Mouse (Mus musculus) heart, postnatal 10 days (tissue): ENCODE data around the gene Tbc1d1. TPM values are rescaled to one million over a fixed set of nuclear protein-coding genes. Genes with fewer than 3 reads are reported as not detected.

Experiments used
- DNase-seq, 2 experiments: peaks; one replicate each; pipeline ENCODE4 v3.0.0; 2021
- intact Hi-C: fragments of 180-260 bp; cut with DNase I; formaldehyde crosslinking; loops from one replicate; pipeline ENCODE4 v1.15.1; 2025
- total RNA-seq, 2 experiments: library from RNA; stranded (reverse); gene quantifications; 2 replicates each; pipeline ENCODE4 v1.2.3; 2021

Tbc1d1 gene
- total RNA-seq, 2 experiments from 2014 or later: 33.3 to 41.1 TPM

DNA sequence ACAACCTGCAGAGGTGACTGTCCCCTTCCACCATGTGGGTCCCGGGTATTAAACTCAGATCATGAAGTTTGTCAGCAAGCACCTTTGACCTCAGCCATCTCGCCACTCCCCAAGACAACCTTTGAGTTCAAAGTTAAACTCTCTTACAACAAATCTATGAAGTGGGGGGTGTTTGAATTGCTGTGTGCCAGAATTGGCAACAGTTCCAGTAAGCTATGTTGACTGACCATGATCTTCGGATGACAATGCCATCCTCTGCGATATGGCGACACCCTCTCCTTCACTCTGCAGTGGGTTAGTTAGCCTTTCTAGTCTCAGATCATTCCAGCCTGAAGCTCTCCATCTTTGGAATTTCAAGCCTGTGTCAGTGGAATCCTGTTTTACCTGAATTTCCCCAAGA lies 217.6 kb downstream of the Tbc1d1 start:
- intact Hi-C loops: no loop called here
- DNase-seq: no peak

GRCm38 (mm10) chr5:64375851-64376250 lies 219.7 kb downstream of the Tbc1d1 start:
- DNase-seq: no peak
- intact Hi-C loops: no loop called here

DNA sequence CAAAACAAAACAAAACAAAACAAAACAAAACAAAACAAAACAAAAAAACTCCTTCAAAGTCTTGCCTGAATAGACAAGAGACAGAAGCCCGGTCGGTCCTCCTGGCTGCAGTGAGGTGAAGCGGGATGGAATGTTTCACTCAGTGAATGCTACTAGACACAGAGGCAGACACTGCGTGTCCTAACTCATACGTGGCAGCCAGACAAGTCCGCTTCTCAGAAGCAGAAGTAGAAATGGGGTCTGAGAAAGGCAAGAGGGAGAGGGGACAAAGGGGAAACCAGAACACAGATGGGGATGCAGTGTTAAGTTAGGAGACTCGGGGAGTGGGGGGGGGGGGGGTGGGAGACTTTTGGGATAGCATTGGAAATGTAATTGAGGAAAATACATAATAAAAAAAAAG lies 220.4 kb downstream of the Tbc1d1 start:
- DNase-seq: no peak

DNA sequence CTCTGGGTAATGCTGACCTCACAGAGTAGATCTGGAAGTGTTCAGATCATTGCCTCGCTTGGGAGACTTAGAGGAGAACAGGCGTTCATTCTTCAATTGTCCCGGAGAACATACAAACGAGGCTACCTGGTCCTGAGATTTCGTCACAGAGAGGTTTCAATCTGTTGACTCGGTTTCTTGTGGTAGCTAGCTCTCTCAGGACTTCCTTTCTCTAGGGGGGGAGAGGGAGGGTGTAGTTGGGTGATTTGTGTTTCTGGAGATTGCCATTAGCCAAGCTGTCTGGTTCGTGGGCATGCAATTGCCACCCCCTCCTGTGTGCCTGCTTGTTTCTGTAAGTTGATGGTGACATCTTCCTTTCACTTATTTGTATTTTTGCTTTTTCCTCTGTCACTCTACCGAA lies 221.6 kb downstream of the Tbc1d1 start:
- intact Hi-C loops: loop anchor here (2.0 kb wide), 1 partner anchor 79 kb away; no protein-coding TSS in a partner anchor

More for the DNA sequence above, 220.4 kb downstream of the Tbc1d1 start:
- intact Hi-C loops: no loop called here

DNA sequence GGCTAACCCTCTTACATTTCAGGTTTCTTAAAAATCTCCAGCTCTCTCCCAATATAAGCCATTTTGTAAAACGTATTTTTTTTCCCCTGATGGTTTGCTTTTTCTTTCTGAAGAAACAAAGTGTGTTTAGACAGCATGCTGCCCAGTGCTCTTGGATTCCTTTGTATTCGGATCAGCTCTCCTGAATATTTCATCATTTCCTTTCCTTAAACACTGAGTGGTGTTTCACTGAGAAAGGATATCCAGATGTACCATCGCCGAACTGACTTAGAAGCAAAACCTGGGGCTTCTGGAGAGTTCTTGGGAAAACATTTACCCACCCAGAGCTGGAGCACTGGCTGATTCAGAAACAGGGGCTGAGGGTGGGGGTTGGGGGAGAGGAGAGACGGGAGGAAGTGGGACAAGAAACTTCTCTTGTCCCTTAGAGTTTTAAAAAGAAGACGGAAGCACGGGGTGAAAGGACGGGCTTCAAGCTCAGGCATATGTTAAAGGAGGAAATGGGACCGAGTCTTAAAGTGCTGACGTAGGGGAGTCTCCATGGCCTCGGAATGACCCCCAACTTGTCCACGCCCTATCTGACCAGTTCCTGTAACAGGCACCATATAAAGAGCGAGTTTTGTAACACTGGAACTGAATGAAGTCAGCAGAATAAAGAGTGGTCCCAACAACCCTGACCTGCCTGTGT lies 222.6 kb downstream of the Tbc1d1 start:
- intact Hi-C loops: loop anchor here (2.0 kb wide), 1 partner anchor 80 kb away; no protein-coding TSS in a partner anchor
- peak; percentile 61 to 62 for DNase-seq

More for the DNA sequence above, 221.6 kb downstream of the Tbc1d1 start:
- no peak for DNase-seq

GRCm38 (mm10) chr5:64379829-64380228 lies 223.7 kb downstream of the Tbc1d1 start:
- intact Hi-C loops: loop anchor here (2.0 kb wide), 2 partner anchors 81 to 89 kb away; no protein-coding TSS in a partner anchor
- DNase-seq: no peak

- intact Hi-C loops: loop anchor here (2.0 kb wide), 1 partner anchor 90 kb away; no protein-coding TSS in a partner anchor
- peak in 1 of 2 experiments; percentile 65 for DNase-seq
Observed at GRCm38 (mm10) chr5:64380698-64381375, 224.7 kb downstream of the Tbc1d1 start.

DNA sequence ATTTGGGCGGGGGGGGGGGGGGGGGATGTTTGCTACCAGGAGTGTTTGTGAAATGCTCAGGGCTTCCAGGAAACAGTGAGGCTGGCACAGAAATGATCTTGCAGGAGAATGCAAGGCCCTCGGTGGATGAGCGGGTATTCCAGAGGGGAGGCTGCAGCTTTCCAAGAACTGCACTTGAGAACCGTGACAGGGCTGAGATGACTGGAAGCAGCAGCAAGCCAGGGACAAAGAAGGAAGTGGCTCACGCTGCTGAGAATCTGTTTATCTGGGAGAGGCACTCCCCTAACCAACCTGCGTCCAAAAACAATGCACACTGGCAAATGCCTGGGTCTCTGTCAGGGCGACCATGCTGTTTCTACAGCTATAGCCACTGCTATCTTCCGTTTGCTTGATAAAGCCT lies 225.4 kb downstream of the Tbc1d1 start:
- intact Hi-C loops: loop anchor here (2.0 kb wide), 1 partner anchor 91 kb away; no protein-coding TSS in a partner anchor
- DNase-seq: no peak

- intact Hi-C loops: loop anchor here (1.0 to 2.0 kb wide), 3 partner anchors 124 to 484 kb away; no protein-coding TSS in a partner anchor
- peak; percentile 91 to 94 for DNase-seq
Observed at GRCm38 (mm10) chr5:64382451-64383057, 226.4 kb downstream of the Tbc1d1 start.

GRCm38 (mm10) chr5:64383215-64383614 lies 227.1 kb downstream of the Tbc1d1 start:
- DNase-seq: no peak
- intact Hi-C loops: loop anchor here (2.0 kb wide), 1 partner anchor 124 kb away; no protein-coding TSS in a partner anchor

DNA sequence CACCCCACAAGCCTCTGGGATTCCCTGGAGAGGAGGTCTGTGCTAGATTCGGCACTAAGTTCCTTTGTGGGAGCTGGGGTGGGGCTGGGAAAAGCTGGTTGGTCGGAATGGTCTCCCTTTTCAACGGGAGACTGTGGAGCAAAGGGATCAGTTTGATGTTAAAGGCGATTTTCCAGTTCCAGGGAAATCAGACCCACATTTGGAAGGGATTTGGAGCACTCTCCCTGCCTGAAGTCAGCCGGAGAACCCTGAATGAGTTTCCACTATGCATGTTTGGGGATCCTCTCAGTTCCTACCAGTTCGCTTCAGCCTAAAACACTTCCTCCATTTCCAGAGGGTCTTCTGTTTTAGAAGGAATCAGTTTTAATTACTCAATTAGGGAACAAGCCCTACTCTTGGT lies 228.4 kb downstream of the Tbc1d1 start:
- intact Hi-C loops: no loop called here
- no peak for DNase-seq

DNA sequence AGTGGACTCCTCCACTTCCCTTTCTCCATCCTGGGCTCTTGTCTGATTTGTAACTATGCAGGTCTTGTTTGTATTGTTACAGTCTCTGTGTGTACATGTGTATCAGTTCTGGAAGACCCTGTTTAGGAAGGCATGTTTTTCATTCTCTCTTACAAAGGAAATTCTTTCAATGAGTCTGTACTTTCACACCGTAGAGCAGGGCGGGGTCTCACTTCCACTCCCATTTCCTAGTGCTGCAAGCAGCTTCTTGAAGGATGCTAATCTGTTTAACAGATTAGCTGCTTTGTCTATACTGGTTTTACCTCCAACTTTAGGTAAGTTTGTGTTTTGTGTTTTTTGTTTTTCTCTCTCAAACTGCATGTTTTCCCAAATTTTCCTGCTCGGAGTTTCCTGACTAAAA lies 230.9 kb downstream of the Tbc1d1 start:
- intact Hi-C loops: no loop called here
- DNase-seq: no peak

- intact Hi-C loops: no loop called here
Observed at GRCm38 (mm10) chr5:64389202-64389929, 233.3 kb downstream of the Tbc1d1 start.

GRCm38 (mm10) chr5:64391346-64391745 lies 235.2 kb downstream of the Tbc1d1 start:
- DNase-seq: peak in 1 of 2 experiments; percentile 23
- intact Hi-C loops: no loop called here

More at GRCm38 (mm10) chr5:64389202-64389929, 233.3 kb downstream of the Tbc1d1 start:
- peak; percentile 67 to 68 for DNase-seq

DNA sequence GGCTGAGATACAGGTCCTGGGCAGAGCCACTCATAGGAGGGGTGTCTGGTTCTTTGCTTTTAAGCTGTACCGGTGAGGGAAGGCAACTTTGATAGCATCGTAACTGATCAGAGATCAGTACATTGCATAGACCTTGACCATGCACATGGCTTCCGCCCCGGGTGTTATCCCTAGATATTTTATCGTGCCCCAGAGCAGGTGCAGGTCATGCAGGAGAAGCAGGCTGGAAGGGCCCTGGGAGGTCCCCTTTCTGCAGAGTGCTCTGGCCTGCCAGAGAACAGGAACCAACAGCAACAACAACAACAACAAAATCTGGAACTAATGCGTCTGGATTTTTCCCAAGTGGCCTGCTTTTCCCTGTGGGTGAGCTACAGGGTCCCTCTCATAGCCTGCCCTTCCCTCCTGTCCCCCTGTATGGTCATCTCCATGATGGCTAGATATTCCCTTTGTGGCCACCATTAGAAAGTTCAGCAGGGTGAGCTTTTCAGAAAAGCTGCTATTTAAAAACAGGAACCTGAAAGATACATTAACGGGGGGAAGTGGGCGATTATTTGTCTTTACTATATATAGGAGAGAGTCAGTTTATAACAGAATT lies 236.4 kb downstream of the Tbc1d1 start:
- intact Hi-C loops: no loop called here
- no peak for DNase-seq

GRCm38 (mm10) chr5:64393530-64393929 lies 237.4 kb downstream of the Tbc1d1 start:
- intact Hi-C loops: no loop called here
- DNase-seq: no peak

GRCm38 (mm10) chr5:64398155-64398554 lies 242.1 kb downstream of the Tbc1d1 start:
- intact Hi-C loops: no loop called here

DNA sequence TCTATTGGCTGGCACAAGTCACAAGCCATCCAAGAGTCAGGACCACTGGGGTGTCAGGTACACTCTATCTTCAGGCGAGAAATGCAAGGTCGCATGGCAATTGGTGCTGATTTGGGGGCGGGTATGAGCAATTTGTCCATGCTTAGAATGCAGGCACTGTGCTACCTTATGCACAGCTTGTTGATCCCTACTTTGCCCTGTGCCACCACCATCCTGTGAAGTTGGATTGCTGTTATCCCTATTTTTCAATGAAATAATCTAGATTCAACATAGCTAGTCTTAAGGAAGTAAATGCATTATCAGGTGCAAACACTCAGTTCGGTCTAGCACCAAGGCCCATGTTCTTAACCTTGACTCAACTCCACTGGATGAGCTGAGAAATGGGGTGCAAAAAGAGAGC lies 244.6 kb downstream of the Tbc1d1 start:
- DNase-seq: no peak
- intact Hi-C loops: no loop called here

More at GRCm38 (mm10) chr5:64398155-64398554, 242.1 kb downstream of the Tbc1d1 start:
- DNase-seq: no peak
